Mouse (Mus musculus) kidney, embryonic 16.5 days (tissue): Measurements from ENCODE around the gene Yipf7. TPM values are rescaled to one million over a fixed set of nuclear protein-coding genes. Genes with fewer than 3 reads are reported as not detected.

ENCODE experiments used
- ATAC-seq: fragments of 200-750 bp; cut with Nextera tagmentation; 2 replicates; pipeline ENCODE4 v1.8.0; 2017; ENCODE audit warnings: moderate TSS enrichment; ENCODE audit not compliant: low FRiP score, low TSS enrichment
- H3K27ac ChIP-seq: fragments of 300-500 bp; sonication (generic); 2 replicates; pipeline ENCODE4 v1.5.1; 2014; ENCODE audit warnings: low read length
- H3K27me3 ChIP-seq: fragments of 300-500 bp; sonication (generic); 2 replicates; pipeline ENCODE4 v1.6.1; 2014; ENCODE audit warnings: low read length, control low read depth, mixed read lengths; ENCODE audit not compliant: insufficient read depth
- H3K36me3 ChIP-seq: fragments of 300-500 bp; sonication (generic); 2 replicates; pipeline ENCODE4 v1.6.1; 2014; ENCODE audit warnings: low read length, control low read depth, mixed read lengths; ENCODE audit not compliant: insufficient read depth
- H3K4me1 ChIP-seq: fragments of 300-500 bp; sonication (generic); 2 replicates; pipeline ENCODE4 v1.6.1; 2014; ENCODE audit warnings: low read length, control low read depth, mixed read lengths; ENCODE audit not compliant: insufficient read depth
- H3K4me2 ChIP-seq: fragments of 300-500 bp; sonication (generic); replicated peaks from 2 replicates; pipeline ENCODE4 v1.6.1; 2014; ENCODE audit warnings: low read depth, low read length
- H3K4me3 ChIP-seq: fragments of 300-500 bp; sonication (generic); 2 replicates; pipeline ENCODE4 v1.5.1; 2014; ENCODE audit warnings: mild to moderate bottlenecking, low read length
- H3K9ac ChIP-seq: fragments of 300-500 bp; sonication (generic); replicated peaks from 2 replicates; pipeline ENCODE4 v1.6.1; 2014; ENCODE audit warnings: low read length
- H3K9me3 ChIP-seq: fragments of 300-500 bp; sonication (generic); 2 replicates; pipeline ENCODE4 v1.6.1; 2016; ENCODE audit warnings: low read length, control low read depth
- WGBS: fragments of 180-500 bp; shearing (Covaris S2); extraction: QIAGEN DNeasy Blood & Tissue Kit; methylation state at CpG from one replicate; pipeline ENCODE4 v1.1.7; 2014; 5-methylcytosine and 5-hydroxymethylcytosine counted together
- polyA plus RNA-seq: library from polyadenylated mRNA; unstranded; fragments of >200 nt; fragmentation: Nextera tagmentation; extraction: Ambion mirVana; gene quantifications from 2 replicates; pipeline ENCODE4 v1.2.1, GENCODE M21; 2015

Gene Yipf7
- polyA plus RNA-seq, 1 experiment from 2014 or later: not detected

- no peaks in the 10 kb centered on the region for H3K27me3 ChIP-seq
- H3K9me3 ChIP-seq: no peaks in the 10 kb centered on the region
- no peak overlapping the region for H3K9ac ChIP-seq
- H3K4me2 ChIP-seq: no peak overlapping the region
- 27% methylated on average over 3 of the region's 3 CpGs for WGBS
- no peak overlapping the region for H3K27ac ChIP-seq
- no peaks in the 10 kb centered on the region for H3K36me3 ChIP-seq
- H3K4me1 ChIP-seq: no peaks in the 10 kb centered on the region
- no peak overlapping the region for H3K4me3 ChIP-seq
- ATAC-seq: no peak
Observed at GRCm38 (mm10) chr5:69511631-69512030, 30.8 kb downstream of the Yipf7 start.

GRCm38 (mm10) chr5:69507045-69507444 is 35.4 kb downstream of the Yipf7 start:
- no peak for ATAC-seq
- Histone ChIP-seq H3K27me3 (no peaks in the 10 kb centered on the region), H3K9me3 (no peaks in the 10 kb centered on the region), H3K9ac (no peak overlapping the region), H3K36me3 (no peaks in the 10 kb centered on the region), H3K4me1 (no peaks in the 10 kb centered on the region), H3K4me2 (no peak overlapping the region), H3K27ac (no peak overlapping the region), H3K4me3 (no peak overlapping the region)
- 87% methylated on average over 3 of the region's 3 CpGs for WGBS

GRCm38 (mm10) chr5:69489046-69489445 is 53.4 kb downstream of the Yipf7 start:
- H3K4me2 ChIP-seq: no peak overlapping the region
- no peak overlapping the region for H3K9ac ChIP-seq
- H3K4me1 ChIP-seq: no peaks in the 10 kb centered on the region
- no peak overlapping the region for H3K4me3 ChIP-seq
- no peaks in the 10 kb centered on the region for H3K27me3 ChIP-seq
- H3K36me3 ChIP-seq: no peaks in the 10 kb centered on the region
- no peaks in the 10 kb centered on the region for H3K9me3 ChIP-seq
- ATAC-seq: no peak
- H3K27ac ChIP-seq: no peak overlapping the region

GRCm38 (mm10) chr5:69467520-69467919 is 74.9 kb downstream of the Yipf7 start:
- Histone ChIP-seq H3K27ac (no peak overlapping the region), H3K4me2 (no peak overlapping the region), H3K9me3 (no peaks in the 10 kb centered on the region), H3K36me3 (no peaks in the 10 kb centered on the region), H3K4me3 (no peak overlapping the region), H3K9ac (no peak overlapping the region), H3K27me3 (no peaks in the 10 kb centered on the region), H3K4me1 (no peaks in the 10 kb centered on the region)
- ATAC-seq: no peak
- 58% methylated on average over 1 of the region's 1 CpGs for WGBS

Other genes with a start within 250 kb of the Yipf7 start
- gene Kctd8, start 201.0 kb downstream of the Yipf7 start, polyA plus RNA-seq: 0.52 and 0.62 TPM in 2 replicates
- gene Guf1, start 14.3 kb upstream of the Yipf7 start, polyA plus RNA-seq: 42.1 and 50.8 TPM in 2 replicates
- gene Gnpda2, start 49.7 kb upstream of the Yipf7 start, polyA plus RNA-seq: 40.7 and 43.9 TPM in 2 replicates